10 mouse cellular contexts compared by ENCODE assay signal in the genomic region with DNA sequence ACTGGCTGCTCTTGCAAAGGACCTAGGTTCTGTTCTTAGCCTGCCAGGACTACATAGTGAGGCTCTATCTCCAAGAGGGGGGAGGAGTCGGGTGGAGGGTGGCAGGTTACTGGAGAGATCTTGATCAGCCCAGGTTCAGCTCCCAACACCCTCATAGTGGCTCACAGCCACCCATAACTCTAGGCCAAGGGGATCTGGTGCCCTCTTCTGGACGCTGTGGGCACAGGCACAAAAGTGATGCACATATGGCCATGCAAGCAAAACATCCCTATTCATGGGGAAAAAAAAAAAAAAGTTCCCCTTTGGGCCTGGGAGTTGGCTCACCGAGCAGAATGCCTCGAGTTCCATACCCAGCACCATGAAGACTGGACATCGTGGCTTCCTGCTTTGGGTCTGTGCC. TPM values are rescaled to one million over a fixed set of nuclear protein-coding genes. Genes with fewer than 3 reads are reported as not detected.
DNase-seq lines count a peak whose midpoint lies in the region; ATAC-seq lines count a peak whose summit lies in the region.
"Had no signal": no experiment of that assay in that cellular context is flagged by ENCODE, and none has a peak within 500 bp of the region (broad histone marks: within the 10 kb centered on the region; RNA-seq: fewer than 3 reads in every experiment).

No protein-coding gene starts in this region.

- no peak overlapping the region for H3K9ac ChIP-seq in forebrain, embryonic 16.5 days (replicated peaks; ENCODE audit: low read depth, low read length)
- H3K9ac ChIP-seq in midbrain, embryonic 11.5 days (ENCODE audit: low read length), result no peak overlapping the region
- H3K9ac ChIP-seq in midbrain, embryonic 13.5 days (replicated peaks), result no peak overlapping the region
- H3K9ac ChIP-seq: hindbrain, embryonic 15.5 days had no signal

- peaks cover 60% of the 10 kb centered on the region for H3K4me1 ChIP-seq in forebrain, embryonic 10.5 days
- H3K4me1 ChIP-seq in forebrain, embryonic 16.5 days (replicated peaks; ENCODE audit: control insufficient read depth, insufficient read depth, low read length), result peaks cover 15% of the 10 kb centered on the region
- peaks cover 9% of the 10 kb centered on the region for H3K4me1 ChIP-seq in midbrain, embryonic 11.5 days (ENCODE audit: control insufficient read depth, insufficient read depth, low read length)
- peaks cover 14% of the 10 kb centered on the region for H3K4me1 ChIP-seq in midbrain, embryonic 13.5 days (replicated peaks)

- H3K4me2 ChIP-seq in forebrain, embryonic 16.5 days (ENCODE audit: low read length), result no peak overlapping the region
- H3K4me2 ChIP-seq in midbrain, embryonic 11.5 days, result no peak overlapping the region
- H3K4me2 ChIP-seq in midbrain, embryonic 13.5 days (replicated peaks), result no peak overlapping the region
- H3K4me2 ChIP-seq: hindbrain, embryonic 15.5 days had no signal

- H3K27me3 ChIP-seq in forebrain, embryonic 10.5 days (ENCODE audit: poor library complexity, severe bottlenecking), result no peaks in the 10 kb centered on the region
- H3K27me3 ChIP-seq in forebrain, embryonic 16.5 days (replicated peaks; ENCODE audit: control insufficient read depth, insufficient read depth, low read length), result no peaks in the 10 kb centered on the region
- H3K27me3 ChIP-seq in midbrain, embryonic 11.5 days (ENCODE audit: control insufficient read depth, insufficient read depth, low read length), result no peaks in the 10 kb centered on the region
- H3K27me3 ChIP-seq in midbrain, embryonic 13.5 days, result no peaks in the 10 kb centered on the region
- H3K27me3 ChIP-seq: hindbrain, embryonic 15.5 days had no signal

- H3K27ac ChIP-seq in forebrain, embryonic 10.5 days, result peak overlapping the region; percentile 79
- H3K27ac ChIP-seq in forebrain, embryonic 16.5 days (ENCODE audit: low read length), result no peak overlapping the region
- no peak overlapping the region for H3K27ac ChIP-seq in midbrain, embryonic 11.5 days (ENCODE audit: low read depth, low read length)
- H3K27ac ChIP-seq in midbrain, embryonic 13.5 days, result no peak overlapping the region
- H3K27ac ChIP-seq: hindbrain, embryonic 15.5 days had no signal

- no peak overlapping the region for H3K4me3 ChIP-seq in forebrain, embryonic 10.5 days
- H3K4me3 ChIP-seq in forebrain, embryonic 16.5 days (replicated peaks; ENCODE audit: low read length), result no peak overlapping the region
- H3K4me3 ChIP-seq in midbrain, embryonic 11.5 days (ENCODE audit: low read depth, low read length), result no peak overlapping the region
- H3K4me3 ChIP-seq in midbrain, embryonic 13.5 days (replicated peaks), result no peak overlapping the region
- H3K4me3 ChIP-seq: hindbrain, embryonic 15.5 days had no signal

- 50% methylated on average over 5 of the region's 5 CpGs for WGBS in forebrain, embryonic 10.5 days
- 36% methylated on average over 5 of the region's 5 CpGs for WGBS in forebrain, embryonic 16.5 days
- 36% methylated on average over 5 of the region's 5 CpGs for WGBS in midbrain, embryonic 11.5 days
- 40% methylated on average over 5 of the region's 5 CpGs for WGBS in midbrain, embryonic 13.5 days

- no peaks in the 10 kb centered on the region for H3K9me3 ChIP-seq in forebrain, embryonic 10.5 days
- H3K9me3 ChIP-seq in forebrain, embryonic 16.5 days (ENCODE audit: control insufficient read depth, low read length), result no peaks in the 10 kb centered on the region
- H3K9me3 ChIP-seq in midbrain, embryonic 11.5 days (ENCODE audit: control insufficient read depth, low read length), result no peaks in the 10 kb centered on the region
- H3K9me3 ChIP-seq in midbrain, embryonic 13.5 days, result no peaks in the 10 kb centered on the region
- H3K9me3 ChIP-seq: hindbrain, embryonic 15.5 days had no signal

- H3K36me3 ChIP-seq in forebrain, embryonic 10.5 days (replicated peaks), result peaks cover 28% of the 10 kb centered on the region
- H3K36me3 ChIP-seq in forebrain, embryonic 16.5 days (ENCODE audit: control insufficient read depth, insufficient read depth), result peaks cover 6% of the 10 kb centered on the region
- H3K36me3 ChIP-seq in midbrain, embryonic 11.5 days (ENCODE audit: control insufficient read depth, insufficient read depth, low read length), result peaks cover 8% of the 10 kb centered on the region
- H3K36me3 ChIP-seq in midbrain, embryonic 13.5 days, result peaks cover 22% of the 10 kb centered on the region

- ATAC-seq in forebrain, embryonic 16.5 days, result no peak
- ATAC-seq in midbrain, embryonic 11.5 days (ENCODE audit: low FRiP score), result no peak
- ATAC-seq in midbrain, embryonic 13.5 days, result no peak
- ATAC-seq in granulocyte monocyte progenitor cell, adult 5-6 weeks (replicated peaks; ENCODE audit: poor library complexity, severe bottlenecking), result peak; percentile 23; the same call in 1 of the 2 replicates

- DNase-seq in forebrain, embryonic 10.5 days (ENCODE audit: extremely low spot score, low spot score), result no peak
- peak; percentile 90 for DNase-seq in midbrain, embryonic 11.5 days (ENCODE audit: low spot score, missing footprints)
- DNase-seq in spleen, postnatal 4 days (ENCODE audit: low spot score in 2 of 2), result peak; percentile 73 to 85
- DNase-seq in frontal cortex, postnatal 14 days (ENCODE audit: low spot score in 2 of 2), result no peak
- DNase-seq in left cerebral cortex, adult 9 months (ENCODE audit: low spot score in 2 of 2), result no peak

RNA-seq across cellular contexts. Expression of a gene that starts 0.8 kb away (rescaled TPM):
- polyA plus RNA-seq in forebrain, embryonic 10.5 days (2016; fragmentation: Nextera tagmentation; extraction: Ambion mirVana), result 47.5 and 51.2 TPM in 2 replicates
- 41.2 and 47.2 TPM in 2 replicates for polyA plus RNA-seq in forebrain, embryonic 16.5 days (2015; fragmentation: Nextera tagmentation; extraction: Ambion mirVana)
- polyA plus RNA-seq in midbrain, embryonic 11.5 days (2014; fragmentation: Nextera tagmentation; extraction: Ambion mirVana), result 23.0 and 31.0 TPM in 2 replicates
- polyA plus RNA-seq in midbrain, embryonic 13.5 days (2015; fragmentation: Nextera tagmentation; extraction: Ambion mirVana), result 41.7 and 43.0 TPM in 2 replicates
- total RNA-seq in granulocyte monocyte progenitor cell, adult 5-6 weeks (2014; fragmentation: Nextera tagmentation), result 8.4 and 18.9 TPM in 2 replicates
- total RNA-seq in granulocyte monocyte progenitor cell, adult 5-6 weeks (2017), result 12.2 and 27.1 TPM in 2 replicates

RNA-seq across cellular contexts. Expression of a gene that starts 5.5 kb away (rescaled TPM):
- polyA plus RNA-seq in forebrain, embryonic 10.5 days (2016; fragmentation: Nextera tagmentation; extraction: Ambion mirVana), result 27.7 and 31.9 TPM in 2 replicates
- polyA plus RNA-seq in forebrain, embryonic 16.5 days (2015; fragmentation: Nextera tagmentation; extraction: Ambion mirVana), result 1.9 and 4.0 TPM in 2 replicates
- 20.1 and 24.4 TPM in 2 replicates for polyA plus RNA-seq in midbrain, embryonic 11.5 days (2014; fragmentation: Nextera tagmentation; extraction: Ambion mirVana)
- 2.0 and 2.8 TPM in 2 replicates for polyA plus RNA-seq in midbrain, embryonic 13.5 days (2015; fragmentation: Nextera tagmentation; extraction: Ambion mirVana)
- total RNA-seq in granulocyte monocyte progenitor cell, adult 5-6 weeks (2014; fragmentation: Nextera tagmentation), result not detected in 2 replicates
- total RNA-seq in granulocyte monocyte progenitor cell, adult 5-6 weeks (2017), result not detected in 2 replicates
- total RNA-seq: neutrophil, adult 5-6 weeks had no signal

RNA-seq across cellular contexts. Expression of a gene that starts 21.7 kb away (rescaled TPM):
- 124 and 131 TPM in 2 replicates for polyA plus RNA-seq in forebrain, embryonic 10.5 days (2016; fragmentation: Nextera tagmentation; extraction: Ambion mirVana)
- polyA plus RNA-seq in forebrain, embryonic 16.5 days (2015; fragmentation: Nextera tagmentation; extraction: Ambion mirVana), result 120 and 121 TPM in 2 replicates
- 98.7 and 107 TPM in 2 replicates for polyA plus RNA-seq in midbrain, embryonic 11.5 days (2014; fragmentation: Nextera tagmentation; extraction: Ambion mirVana)
- polyA plus RNA-seq in midbrain, embryonic 13.5 days (2015; fragmentation: Nextera tagmentation; extraction: Ambion mirVana), result 121 and 123 TPM in 2 replicates
- 20.2 and 26.8 TPM in 2 replicates for total RNA-seq in granulocyte monocyte progenitor cell, adult 5-6 weeks (2014; fragmentation: Nextera tagmentation)
- 16.2 and 18.6 TPM in 2 replicates for total RNA-seq in granulocyte monocyte progenitor cell, adult 5-6 weeks (2017)

RNA-seq across cellular contexts. Expression of a gene that starts 25.9 kb away (rescaled TPM):
- 3.3 and 4.8 TPM in 2 replicates for polyA plus RNA-seq in forebrain, embryonic 10.5 days (2016; fragmentation: Nextera tagmentation; extraction: Ambion mirVana)
- polyA plus RNA-seq in forebrain, embryonic 16.5 days (2015; fragmentation: Nextera tagmentation; extraction: Ambion mirVana), result 2.1 and 2.9 TPM in 2 replicates
- 1.5 and 2.5 TPM in 2 replicates for polyA plus RNA-seq in midbrain, embryonic 11.5 days (2014; fragmentation: Nextera tagmentation; extraction: Ambion mirVana)
- polyA plus RNA-seq in midbrain, embryonic 13.5 days (2015; fragmentation: Nextera tagmentation; extraction: Ambion mirVana), result 1.1 and 1.3 TPM in 2 replicates
- not detected in 2 replicates for total RNA-seq in granulocyte monocyte progenitor cell, adult 5-6 weeks (2014; fragmentation: Nextera tagmentation)
- total RNA-seq in granulocyte monocyte progenitor cell, adult 5-6 weeks (2017), result 0.73 TPM in 1 of 2 replicates, not detected in the other
- total RNA-seq: neutrophil, adult 5-6 weeks had no signal

Comparison
In these comparisons a context has a peak if more than half of its experiments do, and no peak if none do; other contexts are left out.
1. DNase-seq: peak in midbrain, embryonic 11.5 days (single experiment) and spleen, postnatal 4 days (2 of 2); none in forebrain, embryonic 10.5 days (single experiment), frontal cortex, postnatal 14 days (0 of 2) and left cerebral cortex, adult 9 months (0 of 2).